Mouse (Mus musculus) embryo, embryonic 11 days (tissue): ENCODE data around the gene Vstm2b.

Source experiments
- DNase-seq: peaks from one replicate; pipeline ENCODE4 v3.0.0-alpha.2; 2015

The Vstm2b gene

GRCm38 (mm10) chr7:40898096-40898710 lies at the start of gene Vstm2b:
Vstm2b (plus strand) TSS chr7:40898328.
- peak; percentile 30 for DNase-seq

GRCm38 (mm10) chr7:40856088-40856625 lies 42.0 kb upstream of the Vstm2b start:
- no peak for DNase-seq

- DNase-seq: no peak
Measured at GRCm38 (mm10) chr7:40873380-40873990, 24.6 kb upstream of the Vstm2b start.

- no peak for DNase-seq
Measured at GRCm38 (mm10) chr7:40884855-40885489, 13.2 kb upstream of the Vstm2b start.

- DNase-seq: no peak
Measured at GRCm38 (mm10) chr7:40888358-40888757, 9.8 kb upstream of the Vstm2b start.

- DNase-seq: no peak
Measured at GRCm38 (mm10) chr7:40896964-40897363, 1.2 kb upstream of the Vstm2b start.

- peak; percentile 70 for DNase-seq
Measured at GRCm38 (mm10) chr7:40898711-40899375, 715 bp downstream of the Vstm2b start.

- DNase-seq: peak; percentile 53
Measured at GRCm38 (mm10) chr7:40899376-40900265, 1.5 kb downstream of the Vstm2b start.

- peak; percentile 89 for DNase-seq
Measured at GRCm38 (mm10) chr7:40901201-40901600, 3.1 kb downstream of the Vstm2b start.

GRCm38 (mm10) chr7:40902506-40902905 lies 4.4 kb downstream of the Vstm2b start:
- DNase-seq: peak; percentile 37

GRCm38 (mm10) chr7:40906484-40906883 lies 8.4 kb downstream of the Vstm2b start:
- no peak for DNase-seq

GRCm38 (mm10) chr7:40916761-40917160 lies 18.6 kb downstream of the Vstm2b start:
- no peak for DNase-seq

GRCm38 (mm10) chr7:40920118-40920517 lies 22.0 kb downstream of the Vstm2b start:
- no peak for DNase-seq

GRCm38 (mm10) chr7:40921281-40921680 lies 23.2 kb downstream of the Vstm2b start:
- no peak for DNase-seq

- DNase-seq: no peak
Measured at GRCm38 (mm10) chr7:40922871-40923270, 24.7 kb downstream of the Vstm2b start.

GRCm38 (mm10) chr7:40928391-40928790 lies 30.3 kb downstream of the Vstm2b start:
- no peak for DNase-seq

- no peak for DNase-seq
Measured at GRCm38 (mm10) chr7:40936617-40937212, 38.6 kb downstream of the Vstm2b start.

GRCm38 (mm10) chr7:40939371-40939770 lies 41.2 kb downstream of the Vstm2b start:
- DNase-seq: no peak

- DNase-seq: peak; percentile 60
Measured at GRCm38 (mm10) chr7:40942233-40942935, 44.3 kb downstream of the Vstm2b start.
